Mouse (Mus musculus) forebrain, postnatal 0 days (tissue): Measurements from ENCODE around the gene Ralgps1. TPM values are rescaled to one million over a fixed set of nuclear protein-coding genes. Genes with fewer than 3 reads are reported as not detected.

Experiments used
- ATAC-seq: fragments of 200-750 bp; cut with Nextera tagmentation; 2 replicates; pipeline ENCODE4 v1.8.0; 2017; ENCODE audit warnings: mild to moderate bottlenecking, moderate library complexity
- DNase-seq: peaks from one replicate; pipeline ENCODE4 v3.0.0-alpha.2; 2015
- H3K27ac ChIP-seq: fragments of 300-500 bp; sonication (generic); 2 replicates; pipeline ENCODE4 v1.5.1; 2014; ENCODE audit warnings: low read depth, mild to moderate bottlenecking, antibody characterized with exemption, low read length, moderate library complexity, mixed read lengths
- H3K27me3 ChIP-seq: fragments of 300-500 bp; sonication (generic); 2 replicates; pipeline ENCODE4 v1.6.1; 2014; ENCODE audit warnings: mild to moderate bottlenecking, low read length, mixed read lengths; ENCODE audit not compliant: insufficient read depth
- H3K36me3 ChIP-seq: fragments of 300-500 bp; sonication (generic); 2 replicates; pipeline ENCODE4 v1.6.1; 2014; ENCODE audit warnings: mild to moderate bottlenecking, moderate library complexity; ENCODE audit not compliant: insufficient read depth
- H3K4me1 ChIP-seq: fragments of 300-500 bp; sonication (generic); 2 replicates; pipeline ENCODE4 v1.6.1; 2014; ENCODE audit warnings: antibody characterized with exemption; ENCODE audit not compliant: insufficient read depth
- H3K4me2 ChIP-seq: fragments of 300-500 bp; sonication (generic); 2 replicates; pipeline ENCODE4 v1.6.1; 2014; ENCODE audit warnings: low read depth, mild to moderate bottlenecking, moderate library complexity
- H3K4me3 ChIP-seq: fragments of 300-500 bp; sonication (generic); 2 replicates; pipeline ENCODE4 v1.5.1; 2014; ENCODE audit warnings: low read depth, low read length, mixed read lengths
- H3K9ac ChIP-seq: fragments of 300-500 bp; sonication (generic); 2 replicates; pipeline ENCODE4 v1.6.1; 2014; ENCODE audit warnings: mild to moderate bottlenecking
- H3K9me3 ChIP-seq: fragments of 300-500 bp; sonication (generic); 2 replicates; pipeline ENCODE4 v1.6.1; 2016; ENCODE audit warnings: low read length
- CTCF ChIP-seq: sonication (generic); IDR thresholded peaks from 2 replicates; pipeline ENCODE4 v1.5.1; 2016; ENCODE audit warnings: antibody characterized with exemption, control low read depth, low read depth
- WGBS: fragments of 180-500 bp; shearing (Covaris S2); extraction: QIAGEN DNeasy Blood & Tissue Kit; methylation state at CpG from one replicate; pipeline ENCODE4 v1.1.7; 2014; 5-methylcytosine and 5-hydroxymethylcytosine counted together
- polyA plus RNA-seq: library from polyadenylated mRNA; unstranded; fragments of >200 nt; fragmentation: Nextera tagmentation; extraction: Ambion mirVana; gene quantifications from 2 replicates; pipeline ENCODE4 v1.2.1, GENCODE M21; 2015
- total RNA-seq: library from RNA; depleted of rRNA; stranded (reverse); fragments of >200 nt; gene quantifications from 2 replicates; pipeline ENCODE4 v1.2.3, GENCODE M21; 2014

Ralgps1 gene
- total and polyA plus RNA-seq, 2 experiments from 2014 or later = 24.6 to 66.9 TPM

DNA sequence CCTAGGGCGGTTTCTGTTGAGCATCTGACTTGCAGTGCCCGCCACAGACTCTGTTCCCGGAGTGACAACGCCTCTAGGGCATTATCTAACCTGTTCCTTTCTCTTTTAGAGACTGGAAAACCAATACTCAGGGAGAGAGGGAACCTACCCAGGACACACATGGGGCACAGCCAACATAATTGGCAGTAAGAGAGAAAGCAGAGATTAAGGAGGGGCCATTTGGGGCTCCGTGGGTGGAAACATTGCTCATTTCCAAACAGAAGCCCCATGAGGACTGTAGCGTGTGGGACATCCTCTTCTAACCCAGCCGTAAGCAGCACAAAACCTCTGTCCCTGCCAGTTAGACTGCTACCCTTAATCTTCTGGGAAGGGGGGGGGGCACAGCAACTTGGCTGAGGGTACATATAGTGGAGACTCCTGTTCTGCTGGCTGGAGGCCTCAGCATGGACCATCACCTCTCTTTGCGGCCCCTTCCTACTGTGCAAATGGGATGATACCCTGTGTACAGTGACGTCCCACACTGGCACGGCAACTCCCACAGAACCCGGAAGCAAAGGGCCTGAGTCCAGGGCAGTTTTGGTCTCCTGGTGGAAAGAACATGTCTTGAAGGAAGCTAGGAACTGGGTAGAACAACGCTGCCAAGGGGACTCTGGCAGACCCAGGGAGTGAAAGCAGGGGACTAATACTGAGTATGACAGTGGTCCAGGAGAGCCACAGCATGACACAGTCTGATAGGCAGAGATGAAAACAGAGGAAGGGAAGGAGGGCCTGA lies 96.4 kb downstream of the Ralgps1 start:
- no peaks in the 10 kb centered on the region for H3K27me3 ChIP-seq
- ATAC-seq (no peak; the same call in 1 of the 2 replicates), DNase-seq (no peak)
- H3K36me3 ChIP-seq = peaks cover 34% of the 10 kb centered on the region
- H3K4me3 ChIP-seq = no peak overlapping the region
- H3K4me2 ChIP-seq = no peak overlapping the region
- H3K9ac ChIP-seq = no peak overlapping the region
- 0 out of 2 replicates have a peak, but pooled peaks cover 2% of the 10 kb centered on the region for H3K4me1 ChIP-seq
- no peaks in the 10 kb centered on the region for H3K9me3 ChIP-seq
- WGBS = 78% methylated on average over 12 of the region's 12 CpGs
- no peak for TF ChIP-seq CTCF
- no peak overlapping the region for H3K27ac ChIP-seq

DNA sequence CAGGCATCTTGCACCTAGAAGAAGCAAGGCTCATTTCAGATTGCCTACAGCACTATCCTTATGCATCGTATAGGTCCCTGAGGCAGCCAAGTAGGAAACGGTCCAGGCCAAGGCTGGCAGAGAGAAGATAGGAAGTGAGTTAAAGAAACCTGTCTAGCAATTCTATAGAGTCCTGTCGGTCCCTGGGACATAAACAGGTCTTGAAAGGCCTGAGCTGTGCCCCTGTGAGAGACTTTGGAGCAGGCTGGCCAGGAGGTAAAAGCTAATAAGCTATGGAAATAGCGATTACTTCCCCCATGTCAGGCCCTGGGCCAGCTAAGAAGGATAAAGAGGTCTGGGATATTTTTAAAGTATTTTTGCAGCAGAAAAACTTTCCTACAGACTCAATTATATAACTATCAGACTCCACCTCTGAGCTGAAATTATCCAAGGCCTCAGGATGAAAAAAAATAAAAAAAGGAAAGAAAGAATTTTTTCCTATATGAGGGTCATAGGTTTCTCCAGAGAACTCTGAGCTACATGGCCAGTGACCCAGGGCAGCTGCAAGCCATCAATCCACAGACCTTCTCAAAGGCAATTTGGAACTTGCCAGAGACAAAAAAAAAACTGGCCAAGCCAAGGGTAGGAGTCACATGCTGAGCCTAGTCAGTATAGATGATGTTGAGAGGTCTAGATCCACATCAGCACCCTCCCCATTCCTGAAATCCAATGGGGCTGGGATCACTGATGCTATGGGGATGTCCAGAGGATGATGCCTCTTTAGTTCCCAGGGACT lies 98.4 kb downstream of the Ralgps1 start:
- Histone ChIP-seq H3K27me3 (no peaks in the 10 kb centered on the region), H3K4me1 (0 out of 2 replicates have a peak, but pooled peaks cover 2% of the 10 kb centered on the region), H3K27ac (no peak overlapping the region), H3K4me2 (no peak overlapping the region), H3K4me3 (no peak overlapping the region), H3K9ac (no peak overlapping the region), H3K36me3 (peaks cover 34% of the 10 kb centered on the region), H3K9me3 (no peaks in the 10 kb centered on the region)
- no peak for TF ChIP-seq CTCF
- 71% methylated on average over 4 of the region's 4 CpGs for WGBS
- no peak for DNase-seq
- ATAC-seq = no peak

GRCm38 (mm10) chr2:33271511-33271910 lies 99.8 kb downstream of the Ralgps1 start:
- Histone ChIP-seq H3K9me3 (no peaks in the 10 kb centered on the region), H3K9ac (no peak overlapping the region), H3K36me3 (peaks cover 33% of the 10 kb centered on the region), H3K27me3 (no peaks in the 10 kb centered on the region), H3K4me2 (no peak overlapping the region), H3K4me1 (peaks cover 9% of the 10 kb centered on the region; the same call in 1 of the 2 replicates), H3K27ac (no peak overlapping the region), H3K4me3 (no peak overlapping the region)
- 31% methylated on average over 1 of the region's 1 CpGs for WGBS
- ATAC-seq (no peak), DNase-seq (peak; percentile 39)
- TF ChIP-seq CTCF = no peak

DNA sequence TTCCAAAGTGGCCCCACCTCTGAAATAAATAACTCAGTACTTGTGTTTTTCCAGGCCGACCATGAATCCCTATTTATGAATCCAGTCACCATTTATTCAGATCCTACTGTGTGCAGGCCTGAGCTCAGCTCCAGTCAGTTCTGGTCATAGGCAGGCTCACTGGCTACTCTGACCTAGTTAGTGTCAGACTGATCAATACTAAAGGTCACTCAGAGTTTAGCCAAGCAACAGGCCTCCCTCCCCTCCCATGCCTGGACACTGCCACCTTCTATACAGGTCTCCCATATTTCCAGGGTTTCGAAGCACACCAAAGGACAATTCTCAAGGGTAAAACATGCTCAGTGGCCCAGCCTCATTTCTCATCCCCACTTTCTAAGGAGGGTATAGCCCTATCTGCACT lies 100.7 kb downstream of the Ralgps1 start:
- WGBS = 88% methylated on average over 2 of the region's 2 CpGs
- TF ChIP-seq CTCF = no peak
- Histone ChIP-seq H3K9ac (no peak overlapping the region), H3K4me3 (no peak overlapping the region), H3K4me1 (peaks cover 12% of the 10 kb centered on the region), H3K9me3 (no peaks in the 10 kb centered on the region), H3K27ac (no peak overlapping the region), H3K36me3 (peaks cover 29% of the 10 kb centered on the region), H3K27me3 (no peaks in the 10 kb centered on the region), H3K4me2 (no peak overlapping the region)
- DNase-seq = no peak
- no peak for ATAC-seq

DNA sequence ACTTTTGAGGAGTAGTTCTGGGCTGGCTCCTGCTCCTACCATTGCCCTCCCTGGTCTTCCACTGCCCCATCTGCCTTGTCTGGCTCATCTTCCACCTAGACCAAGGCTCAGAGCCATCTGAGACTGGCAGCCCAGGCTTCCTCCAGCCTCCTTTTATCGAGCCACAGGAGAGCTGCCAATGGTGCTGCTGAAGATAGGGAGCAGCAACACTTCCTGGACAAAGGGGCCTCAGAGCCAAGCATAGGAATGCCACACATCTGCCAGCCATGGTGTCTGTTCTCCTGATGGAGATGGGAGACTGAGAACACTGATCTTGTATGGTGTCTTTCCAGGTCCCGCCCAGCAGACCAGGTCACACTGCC lies 102.2 kb downstream of the Ralgps1 start:
- Histone ChIP-seq H3K9me3 (no peaks in the 10 kb centered on the region), H3K9ac (no peak overlapping the region), H3K27me3 (no peaks in the 10 kb centered on the region), H3K36me3 (peaks cover 21% of the 10 kb centered on the region), H3K4me3 (no peak overlapping the region), H3K4me1 (peaks cover 13% of the 10 kb centered on the region), H3K4me2 (no peak overlapping the region), H3K27ac (no peak overlapping the region)
- ATAC-seq (no peak), DNase-seq (no peak)
- no peak for TF ChIP-seq CTCF
- WGBS = 71% methylated on average over 2 of the region's 2 CpGs

DNA sequence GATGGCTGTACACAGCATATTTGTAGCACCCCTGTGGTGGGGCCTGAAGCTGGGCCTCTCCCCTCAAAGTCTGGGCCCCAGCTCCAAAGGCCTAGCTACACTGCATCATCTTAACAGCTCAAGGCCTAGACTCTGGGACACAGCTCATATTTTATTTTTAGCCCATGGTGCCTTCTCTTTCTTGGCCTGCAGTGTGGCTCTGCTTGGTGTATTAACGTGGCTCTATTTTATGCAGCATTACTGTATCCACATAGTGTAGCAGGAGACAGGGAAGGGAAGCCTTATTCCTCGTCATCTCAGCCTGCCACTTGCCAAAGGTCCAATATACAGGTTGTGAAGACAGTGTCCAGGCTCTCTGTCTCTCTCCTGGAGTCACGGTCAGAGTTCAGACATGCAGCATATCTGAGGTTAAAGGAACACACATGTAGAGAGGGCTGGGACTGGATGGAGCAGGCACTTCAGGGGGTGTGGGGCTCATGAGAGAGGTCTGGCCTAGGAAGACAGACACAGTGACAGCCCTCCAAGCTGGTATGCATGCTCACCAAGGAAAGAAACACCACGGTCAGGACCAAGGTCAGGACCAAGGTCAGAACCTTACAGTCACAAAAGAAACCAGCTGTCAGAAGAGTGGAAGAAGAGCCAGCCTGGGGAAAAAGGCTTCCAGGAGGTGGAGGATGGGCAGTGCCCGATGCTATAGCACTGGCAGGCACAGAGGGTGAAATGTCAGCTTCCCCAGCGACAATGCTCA lies 102.7 kb downstream of the Ralgps1 start:
- no peak overlapping the region for H3K4me3 ChIP-seq
- 77% methylated on average over 6 of the region's 6 CpGs for WGBS
- H3K27me3 ChIP-seq = no peaks in the 10 kb centered on the region
- peak overlapping the region; percentile 54; the same call in 1 of the 2 replicates for H3K27ac ChIP-seq
- H3K36me3 ChIP-seq = peaks cover 21% of the 10 kb centered on the region
- TF ChIP-seq CTCF = no peak
- DNase-seq (no peak), ATAC-seq (no peak)
- no peak overlapping the region for H3K4me2 ChIP-seq
- no peak overlapping the region for H3K9ac ChIP-seq
- peaks cover 13% of the 10 kb centered on the region for H3K4me1 ChIP-seq
- no peaks in the 10 kb centered on the region for H3K9me3 ChIP-seq
